Mouse (Mus musculus) c-Kit-negative CD71-positive TER-119-positive erythroid progenitor cells, embryonic 14.5 days (primary cell): ENCODE data around the gene Arhgef9.

ENCODE experiments used
- DNase-seq: peaks from one replicate; pipeline ENCODE4 v3.0.0-alpha.2; 2013; ENCODE audit warnings: low read depth, low spot score

Gene Arhgef9

GRCm38 (mm10) chrX:95196104-95196919, at the start of gene Arhgef9:
Gene Arhgef9 (minus strand): TSS chrX:95196856.
- DNase-seq: no peak

GRCm38 (mm10) chrX:95238896-95239295, 42.2 kb upstream of the Arhgef9 start:
- no peak for DNase-seq

GRCm38 (mm10) chrX:95195363-95196103, 1.1 kb downstream of the Arhgef9 start:
- DNase-seq: no peak

- no peak for DNase-seq
These were observed 20.7 kb downstream of the Arhgef9 start for GRCm38 (mm10) chrX:95175978-95176377.

GRCm38 (mm10) chrX:95166317-95166716, 30.3 kb downstream of the Arhgef9 start:
- no peak for DNase-seq

- DNase-seq: no peak
These were observed 31.0 kb downstream of the Arhgef9 start for GRCm38 (mm10) chrX:95165671-95166127.

GRCm38 (mm10) chrX:95164140-95164539, 32.5 kb downstream of the Arhgef9 start:
- DNase-seq: no peak

- no peak for DNase-seq
These were observed 33.2 kb downstream of the Arhgef9 start for GRCm38 (mm10) chrX:95163452-95163851.

GRCm38 (mm10) chrX:95156833-95157386, 39.7 kb downstream of the Arhgef9 start:
- DNase-seq: no peak

GRCm38 (mm10) chrX:95138636-95139035, 58.0 kb downstream of the Arhgef9 start:
- DNase-seq: no peak

GRCm38 (mm10) chrX:95133502-95133901, 63.2 kb downstream of the Arhgef9 start:
- no peak for DNase-seq

GRCm38 (mm10) chrX:95132996-95133395, 63.7 kb downstream of the Arhgef9 start:
- DNase-seq: no peak

- no peak for DNase-seq
These were observed 64.9 kb downstream of the Arhgef9 start for GRCm38 (mm10) chrX:95131783-95132182.

- DNase-seq: no peak
These were observed 73.2 kb downstream of the Arhgef9 start for GRCm38 (mm10) chrX:95123462-95123861.

GRCm38 (mm10) chrX:95104361-95104760, 92.3 kb downstream of the Arhgef9 start:
- DNase-seq: no peak

- DNase-seq: no peak
These were observed 109.0 kb downstream of the Arhgef9 start for GRCm38 (mm10) chrX:95087674-95088073.

GRCm38 (mm10) chrX:95077013-95077699, 119.5 kb downstream of the Arhgef9 start:
- DNase-seq: no peak

GRCm38 (mm10) chrX:95027907-95028306, 168.7 kb downstream of the Arhgef9 start:
- no peak for DNase-seq

- no peak for DNase-seq
These were observed 170.2 kb downstream of the Arhgef9 start, which contains the start of gene Spin4 for GRCm38 (mm10) chrX:95026361-95026892. Gene Spin4 (minus strand): TSS chrX:95026682.

GRCm38 (mm10) chrX:95025779-95026360, 170.8 kb downstream of the Arhgef9 start:
- DNase-seq: no peak

GRCm38 (mm10) chrX:95012033-95012432, 184.6 kb downstream of the Arhgef9 start:
- no peak for DNase-seq
